Mouse (Mus musculus): ENCODE results near the gene Cdca7l. TPM values are rescaled to one million over a fixed set of nuclear protein-coding genes. Genes with fewer than 3 reads are reported as not detected.
"Not testable (repeated sequence)": the region's sequence is repeated elsewhere in the genome, so short reads cannot be mapped to it uniquely, and the experiment has no call there.

Cdca7l gene
- under 1 TPM in 1 of 2 experiments, not detected in 1; 0.09 TPM for total RNA-seq (2021)
- long read RNA-seq, experiment 1: 0 reads
- long read RNA-seq, experiment 2: 0 reads

- DNase-seq (ENCODE audit: low spot score): not testable (repeated sequence)
Observed at GRCm38 (mm10) chr12:117803989-117804388, at the start of gene Cdca7l. Gene Cdca7l (plus strand): TSS chr12:117804289.

GRCm38 (mm10) chr12:117756010-117756409, 48.1 kb upstream of the Cdca7l start:
- no peak for DNase-seq (ENCODE audit: low spot score)

GRCm38 (mm10) chr12:117760373-117760772, 43.7 kb upstream of the Cdca7l start:
- no peak for DNase-seq (ENCODE audit: low spot score)

GRCm38 (mm10) chr12:117760846-117761245, 43.2 kb upstream of the Cdca7l start:
- no peak for DNase-seq (ENCODE audit: low spot score)

- DNase-seq (ENCODE audit: low spot score): no peak
Observed at GRCm38 (mm10) chr12:117761698-117762097, 42.4 kb upstream of the Cdca7l start.

GRCm38 (mm10) chr12:117763247-117763646, 40.8 kb upstream of the Cdca7l start:
- no peak for DNase-seq (ENCODE audit: low spot score)

GRCm38 (mm10) chr12:117764839-117765238, 39.2 kb upstream of the Cdca7l start:
- peak; percentile 71 for DNase-seq (ENCODE audit: low spot score)

- peak; percentile 58 for DNase-seq (ENCODE audit: low spot score)
Observed at GRCm38 (mm10) chr12:117769113-117769512, 35.0 kb upstream of the Cdca7l start.

GRCm38 (mm10) chr12:117770211-117770610, 33.9 kb upstream of the Cdca7l start:
- no peak for DNase-seq (ENCODE audit: low spot score)

- DNase-seq (ENCODE audit: low spot score): no peak
Observed at GRCm38 (mm10) chr12:117771156-117771555, 32.9 kb upstream of the Cdca7l start.

- DNase-seq (ENCODE audit: low spot score): peak; percentile 14
Observed at GRCm38 (mm10) chr12:117772638-117773037, 31.5 kb upstream of the Cdca7l start.

- no peak for DNase-seq (ENCODE audit: low spot score)
Observed at GRCm38 (mm10) chr12:117776841-117777240, 27.2 kb upstream of the Cdca7l start.

- DNase-seq (ENCODE audit: low spot score): no peak
Observed at GRCm38 (mm10) chr12:117781360-117781759, 22.7 kb upstream of the Cdca7l start.

GRCm38 (mm10) chr12:117783426-117783825, 20.7 kb upstream of the Cdca7l start:
- DNase-seq (ENCODE audit: low spot score): no peak

- DNase-seq (ENCODE audit: low spot score): no peak
Observed at GRCm38 (mm10) chr12:117786621-117787020, 17.5 kb upstream of the Cdca7l start.

GRCm38 (mm10) chr12:117788513-117789011, 15.5 kb upstream of the Cdca7l start:
- DNase-seq (ENCODE audit: low spot score): no peak

GRCm38 (mm10) chr12:117789017-117789416, 15.1 kb upstream of the Cdca7l start:
- no peak for DNase-seq (ENCODE audit: low spot score)

GRCm38 (mm10) chr12:117795303-117795702, 8.8 kb upstream of the Cdca7l start:
- DNase-seq (ENCODE audit: low spot score): no peak

GRCm38 (mm10) chr12:117805576-117805975, 1.5 kb downstream of the Cdca7l start:
- DNase-seq (ENCODE audit: low spot score): no peak

GRCm38 (mm10) chr12:117806007-117806451, 1.9 kb downstream of the Cdca7l start:
- no peak for DNase-seq (ENCODE audit: low spot score)

- no peak for DNase-seq (ENCODE audit: low spot score)
Observed at GRCm38 (mm10) chr12:117806470-117806869, 2.4 kb downstream of the Cdca7l start.

GRCm38 (mm10) chr12:117807637-117808036, 3.5 kb downstream of the Cdca7l start:
- no peak for DNase-seq (ENCODE audit: low spot score)

All from gastrocnemius, adult 18-20 months (tissue).